Mouse (Mus musculus): ENCODE results near the gene Rbms1.

DNA sequence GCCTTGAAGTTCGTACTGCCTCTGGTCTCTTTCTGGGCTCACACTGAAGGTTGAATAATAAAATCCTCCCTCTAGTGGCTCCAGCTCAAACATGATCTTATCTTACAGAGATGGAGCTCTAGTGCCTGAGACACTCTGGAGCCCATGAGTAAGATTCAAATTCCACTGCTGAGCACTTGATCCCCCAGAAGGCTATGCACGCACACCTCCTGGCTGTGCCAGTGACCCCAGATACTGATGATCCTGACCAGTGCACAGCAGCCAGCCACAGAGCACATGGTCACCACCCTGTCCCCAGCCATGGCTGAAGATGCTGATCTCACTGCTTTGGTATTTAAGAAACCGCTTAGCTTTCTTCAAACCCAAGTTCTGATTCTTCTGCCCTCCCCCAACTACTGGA, 215.4 kb downstream of the Rbms1 start:
- TF ChIP-seq JUND (IDR thresholded peaks at IDR 0.05; ENCODE audit: low read depth, low read length): no peak
- no peak for TF ChIP-seq CHD2 (IDR thresholded peaks at IDR 0.05; ENCODE audit: low read length)
- no peak for TF ChIP-seq CTCF (IDR thresholded peaks at IDR 0.05 in 2 of 3, conservative IDR thresholded peaks at IDR 0.05 in 1 of 3; ENCODE audit: control insufficient read depth in 1 of 3, insufficient read depth in 1 of 3, low read depth in 2 of 3, low read length in 3 of 3, poor library complexity in 1 of 3, severe bottlenecking in 1 of 3)
- TF ChIP-seq USF1 (IDR thresholded peaks at IDR 0.05; ENCODE audit: low read depth, low read length): no peak
- no peak for TF ChIP-seq EP300 (IDR thresholded peaks at IDR 0.05; ENCODE audit: low read depth in 1 of 2, low read length in 2 of 2)
- no peak for TF ChIP-seq BHLHE40 (IDR thresholded peaks at IDR 0.05; ENCODE audit: borderline replicate concordance, low read depth, low read length)
- no peak for TF ChIP-seq GATA1 (IDR thresholded peaks at IDR 0.05; ENCODE audit: low read depth, low read length)
